Mouse (Mus musculus): Measurements from ENCODE around the gene 1700080E11Rik. TPM values are rescaled to one million over a fixed set of nuclear protein-coding genes. Genes with fewer than 3 reads are reported as not detected.
"Not testable (repeated sequence)": the region's sequence is repeated elsewhere in the genome, so short reads cannot be mapped to it uniquely, and the experiment has no call there.

1700080E11Rik gene
- not detected for total RNA-seq (2021)
- long read RNA-seq, experiment 1 = 0 reads
- long read RNA-seq, experiment 2 = 0 reads

DNA sequence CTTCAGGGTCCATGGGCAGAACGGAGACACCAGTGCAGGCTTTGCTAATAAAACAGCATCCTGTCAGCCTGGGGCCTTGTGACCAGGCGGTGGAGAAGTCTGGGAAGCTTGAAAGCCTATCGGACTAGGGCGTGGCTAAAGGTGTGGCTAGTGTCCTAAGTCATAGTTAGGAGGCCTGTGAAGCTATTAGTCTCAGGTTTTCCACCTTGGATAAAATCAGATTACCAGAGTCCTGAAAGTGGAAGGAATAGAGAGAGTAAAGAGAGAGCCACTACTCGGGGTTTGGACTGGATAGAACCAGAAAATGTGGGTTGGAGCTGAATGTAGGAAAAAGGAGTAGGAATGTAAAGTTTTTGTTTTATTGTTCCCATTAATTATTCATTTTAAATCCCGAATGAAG, at the start of gene 1700080E11Rik:
Gene 1700080E11Rik, minus strand, starts transcription at position 101 of the 400 bp plus-strand sequence.
- TF ChIP-seq CTCF (IDR thresholded peaks at IDR 0.05) = no peak
- intact Hi-C loops (cut with DNase I) = no loop called here
- no peak for DNase-seq (ENCODE audit: extremely low spot score in 1 of 2, low spot score in 2 of 2)
- Histone ChIP-seq H3K4me3 (no peak within 1 kb of the TSS), H3K27ac (no peak within 1 kb of the TSS)

DNA sequence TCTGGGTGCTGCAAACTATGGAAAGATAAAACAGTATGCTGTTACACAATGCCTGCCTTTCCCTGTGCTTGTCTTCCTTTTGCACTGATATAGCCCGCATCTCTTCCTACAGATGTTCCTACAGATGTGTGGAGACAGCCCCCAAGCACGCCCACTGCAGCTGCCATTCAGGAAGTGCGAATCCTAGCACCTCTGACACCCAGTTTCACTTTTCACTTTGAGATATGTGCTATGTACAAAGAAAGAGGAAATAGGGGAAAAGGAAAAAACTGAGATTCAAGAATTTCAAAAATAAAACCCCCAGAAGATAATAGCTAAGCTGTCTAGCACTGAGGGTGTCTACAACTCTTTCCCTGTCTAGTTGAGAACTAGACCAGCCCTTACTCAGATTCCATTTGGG, 41.8 kb upstream of the 1700080E11Rik start:
- no peak for TF ChIP-seq CTCF (IDR thresholded peaks at IDR 0.05)
- DNase-seq (ENCODE audit: extremely low spot score in 1 of 2, low spot score in 2 of 2) = no peak
- Histone ChIP-seq H3K4me3 (no peak overlapping the region), H3K27ac (no peak overlapping the region)
- intact Hi-C loops (cut with DNase I) = no loop called here

DNA sequence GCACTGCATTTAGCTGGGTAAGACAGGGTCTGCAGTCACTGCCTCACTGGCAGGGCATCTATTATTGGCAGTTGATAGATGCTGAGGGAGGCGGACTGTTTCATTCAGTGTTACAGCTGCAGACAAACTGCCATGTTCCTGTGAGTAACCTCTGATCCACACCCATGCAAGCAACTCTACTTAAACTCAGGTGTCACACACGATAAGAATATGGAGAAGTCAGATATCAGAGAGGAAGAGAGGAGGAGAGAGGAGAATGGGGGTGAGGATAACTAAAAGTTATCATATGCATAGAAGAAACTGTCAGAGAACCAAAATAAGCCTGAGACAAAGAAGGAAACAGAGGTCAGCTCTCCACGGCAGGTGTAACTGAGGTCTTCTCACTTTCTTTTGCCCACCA, 37.5 kb upstream of the 1700080E11Rik start:
- H3K27ac ChIP-seq = no peak overlapping the region
- DNase-seq (ENCODE audit: extremely low spot score in 1 of 2, low spot score in 2 of 2) = no peak
- no peak overlapping the region for H3K4me3 ChIP-seq
- TF ChIP-seq CTCF (IDR thresholded peaks at IDR 0.05) = no peak
- intact Hi-C loops (cut with DNase I) = no loop called here

DNA sequence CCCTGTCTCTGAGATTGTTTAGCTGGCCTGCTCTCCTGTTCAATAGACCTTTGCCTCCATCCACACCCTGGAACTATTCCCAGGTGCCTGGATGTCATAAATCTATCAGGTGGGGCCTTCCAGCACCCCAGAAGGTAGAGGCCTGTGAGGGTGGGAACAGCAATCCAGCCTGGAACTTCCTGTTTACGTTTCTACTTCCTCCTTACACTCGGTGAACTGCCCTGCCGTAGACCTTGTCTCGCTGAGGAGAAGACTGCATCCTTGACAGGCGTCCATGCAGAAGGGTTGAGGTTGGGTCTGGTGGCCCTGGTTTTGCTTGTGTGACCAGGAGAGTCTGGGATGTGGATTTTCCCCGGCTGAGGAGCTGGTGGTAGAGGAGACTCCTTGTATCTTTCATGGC, 5.7 kb downstream of the 1700080E11Rik start:
- DNase-seq (ENCODE audit: extremely low spot score in 1 of 2, low spot score in 2 of 2) = no peak
- H3K4me3 ChIP-seq = no peak overlapping the region
- no peak for TF ChIP-seq CTCF (IDR thresholded peaks at IDR 0.05)
- intact Hi-C loops (cut with DNase I) = loop anchor here (5.0 kb wide), 1 partner anchor 113 kb away; no protein-coding TSS in a partner anchor
- H3K27ac ChIP-seq = no peak overlapping the region

DNA sequence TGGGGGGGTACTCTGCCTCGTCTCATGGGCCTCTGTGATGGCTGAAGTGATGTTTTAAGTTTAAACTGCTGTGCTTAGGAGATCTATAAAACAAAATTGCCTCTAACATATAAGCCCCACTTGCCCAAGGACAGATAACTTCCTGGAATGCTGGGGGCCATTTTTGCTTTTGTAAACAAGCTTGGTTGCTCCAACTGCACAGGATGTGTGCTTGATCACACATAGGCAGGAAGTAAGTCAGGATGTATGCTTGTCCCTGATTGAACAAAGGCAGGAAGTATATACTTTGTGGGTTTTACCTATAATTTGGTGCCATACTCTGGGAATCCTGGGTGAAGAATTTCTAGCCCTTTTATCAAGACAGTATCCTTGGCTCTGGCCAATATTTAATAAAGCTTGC, 8.5 kb downstream of the 1700080E11Rik start:
- H3K27ac ChIP-seq = no peak overlapping the region
- no peak for TF ChIP-seq CTCF (IDR thresholded peaks at IDR 0.05)
- no peak overlapping the region for H3K4me3 ChIP-seq
- intact Hi-C loops (cut with DNase I) = loop anchor here (5.0 kb wide), 1 partner anchor 116 kb away; no protein-coding TSS in a partner anchor
- no peak for DNase-seq (ENCODE audit: extremely low spot score in 1 of 2, low spot score in 2 of 2)

DNA sequence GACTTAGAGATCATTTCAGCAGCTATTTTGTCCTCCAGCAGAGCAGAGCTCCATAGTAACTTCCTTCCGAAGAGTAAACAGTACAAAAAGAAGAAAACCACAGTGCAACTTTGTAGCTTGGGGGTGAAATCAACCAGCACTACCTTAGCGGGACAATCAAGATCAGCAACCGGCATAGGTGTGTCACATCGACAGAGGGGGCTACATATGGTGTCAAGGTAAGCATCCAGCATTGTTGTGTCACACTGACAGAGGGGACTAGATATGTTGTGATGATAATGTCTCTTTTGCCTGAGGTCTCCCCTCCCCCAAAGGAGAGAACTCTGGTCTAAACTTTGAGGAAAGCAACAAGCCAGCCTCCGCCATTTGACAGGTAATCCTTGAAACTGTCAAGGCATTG, 10.4 kb downstream of the 1700080E11Rik start:
- Histone ChIP-seq H3K27ac (no peak overlapping the region), H3K4me3 (no peak overlapping the region)
- intact Hi-C loops (cut with DNase I) = no loop called here
- TF ChIP-seq CTCF (IDR thresholded peaks at IDR 0.05) = no peak
- DNase-seq (ENCODE audit: extremely low spot score in 1 of 2, low spot score in 2 of 2) = no peak

DNA sequence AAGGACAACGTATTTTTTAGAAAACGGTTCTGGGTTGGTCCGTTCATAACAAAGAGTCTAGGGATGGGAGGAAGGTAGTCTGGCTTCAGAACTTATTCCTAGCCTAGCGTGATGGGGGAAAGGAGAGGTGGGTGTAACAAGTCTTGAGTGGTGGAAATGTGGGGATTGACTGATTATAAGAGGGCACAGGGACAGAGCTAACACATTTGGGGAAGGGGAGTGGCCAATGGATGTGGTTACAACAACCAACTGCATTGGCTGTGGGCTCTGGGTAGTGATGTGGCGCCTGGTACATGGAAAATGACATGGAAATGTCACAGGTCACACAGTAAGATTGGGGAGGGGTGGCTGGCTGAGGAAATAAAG, 12.9 kb downstream of the 1700080E11Rik start:
- H3K27ac ChIP-seq = peak overlapping the region; percentile 90
- H3K4me3 ChIP-seq = peak overlapping the region; percentile 78
- intact Hi-C loops (cut with DNase I) = no loop called here
- TF ChIP-seq CTCF (IDR thresholded peaks at IDR 0.05) = no peak
- DNase-seq (ENCODE audit: extremely low spot score in 1 of 2, low spot score in 2 of 2) = no peak

DNA sequence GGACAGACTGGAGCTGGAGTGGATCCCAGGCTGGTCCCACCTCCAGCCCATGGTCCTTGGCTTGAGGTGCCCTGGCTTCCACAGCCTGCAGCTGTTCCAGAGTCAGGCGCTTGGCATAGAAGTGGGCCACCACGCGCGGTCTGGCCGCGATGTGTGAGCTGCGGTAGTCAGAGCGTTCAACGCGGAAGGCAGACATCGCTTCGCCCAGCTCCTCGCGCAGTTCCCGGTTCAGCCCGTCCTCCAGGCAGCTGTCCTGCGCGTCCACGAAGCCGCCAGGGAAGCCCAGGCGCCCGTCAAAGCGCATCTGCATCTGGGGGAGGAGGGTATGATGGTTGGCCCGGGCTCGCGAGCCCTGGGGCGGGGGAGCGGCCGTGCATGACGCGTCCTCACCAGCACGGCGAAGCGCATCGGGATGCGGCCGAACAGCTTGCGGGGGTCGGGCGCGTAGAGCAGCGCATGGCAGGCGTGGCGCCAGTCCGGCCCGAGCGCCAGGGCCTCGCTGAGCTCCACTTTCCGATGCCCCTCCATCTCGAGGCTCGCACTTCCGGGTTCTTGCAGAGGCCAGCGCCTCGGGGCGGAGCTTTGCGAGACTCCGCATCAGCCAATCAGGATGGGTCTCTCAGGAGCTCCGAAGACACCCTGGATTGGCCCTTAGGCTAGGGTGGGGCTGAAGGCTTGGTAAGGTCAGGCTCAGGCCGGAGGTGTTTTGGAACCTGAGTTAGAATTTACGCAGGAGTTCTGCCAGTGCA, 13.5 kb downstream of the 1700080E11Rik start, which contains the start of gene Nudt16:
Gene Nudt16, minus strand, starts transcription at position 572 of the 749 bp plus-strand sequence.
- peak within 1 kb of the TSS; percentile 90 for H3K27ac ChIP-seq
- H3K4me3 ChIP-seq = peak within 1 kb of the TSS; percentile 78
- TF ChIP-seq CTCF (IDR thresholded peaks at IDR 0.05) = no peak
- intact Hi-C loops (cut with DNase I) = loop anchor here (2.0 kb wide), 1 partner anchor 79 kb away; the partner anchor contains the start of gene Mrpl3
- peak; percentile 83 to 87 for DNase-seq (ENCODE audit: extremely low spot score in 1 of 2, low spot score in 2 of 2)

DNA sequence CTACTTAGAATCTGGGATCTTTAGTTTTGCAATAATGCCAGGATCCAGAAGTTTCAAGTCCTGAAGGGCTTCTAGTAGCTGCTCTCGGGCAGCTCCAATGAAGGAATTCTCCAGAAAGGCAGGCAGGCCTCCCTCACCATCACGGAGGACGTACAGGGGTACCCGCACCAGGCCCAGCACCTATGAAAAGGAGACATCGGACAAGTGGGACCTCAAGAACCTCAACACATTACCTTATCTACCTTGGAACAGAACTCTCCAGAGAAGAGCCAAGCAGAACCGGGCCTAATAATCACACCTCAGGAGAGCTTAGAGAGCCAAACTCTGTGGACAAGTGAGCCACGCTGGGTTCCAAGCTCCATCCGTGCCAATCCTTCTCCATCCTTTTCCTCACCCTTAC, 14.6 kb downstream of the 1700080E11Rik start:
- no peak for TF ChIP-seq CTCF (IDR thresholded peaks at IDR 0.05)
- Histone ChIP-seq H3K27ac (no peak overlapping the region), H3K4me3 (no peak overlapping the region)
- DNase-seq (ENCODE audit: extremely low spot score in 1 of 2, low spot score in 2 of 2) = no peak
- intact Hi-C loops (cut with DNase I) = loop anchor here (2.0 kb wide), 1 partner anchor 78 kb away; the partner anchor contains the start of gene Mrpl3

DNA sequence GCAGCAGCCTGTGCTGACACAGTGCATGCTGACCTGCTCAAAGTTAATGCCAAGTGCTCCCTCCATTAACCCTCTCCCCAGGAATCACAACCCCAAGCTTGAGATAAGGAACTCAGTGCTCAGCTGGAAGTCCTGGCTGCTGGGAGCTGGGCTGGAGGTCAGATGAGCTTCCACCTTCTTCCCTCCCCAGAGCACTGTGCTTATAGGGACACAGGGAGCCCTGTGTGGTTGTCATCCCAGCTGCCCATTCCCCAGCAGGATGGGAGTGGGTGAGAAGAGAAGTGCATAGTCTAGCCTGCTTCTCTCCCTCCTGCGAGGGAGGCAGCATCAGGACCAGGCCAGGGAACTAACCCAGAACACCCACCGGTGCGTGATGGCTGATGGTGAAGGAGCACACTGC, 19.7 kb downstream of the 1700080E11Rik start:
- H3K27ac ChIP-seq; H3K4me3 ChIP-seq; intact Hi-C loops (cut with DNase I): not testable (repeated sequence)
- peak in 1 of 2 experiments; percentile 4 for DNase-seq (ENCODE audit: extremely low spot score in 1 of 2, low spot score in 2 of 2)

DNA sequence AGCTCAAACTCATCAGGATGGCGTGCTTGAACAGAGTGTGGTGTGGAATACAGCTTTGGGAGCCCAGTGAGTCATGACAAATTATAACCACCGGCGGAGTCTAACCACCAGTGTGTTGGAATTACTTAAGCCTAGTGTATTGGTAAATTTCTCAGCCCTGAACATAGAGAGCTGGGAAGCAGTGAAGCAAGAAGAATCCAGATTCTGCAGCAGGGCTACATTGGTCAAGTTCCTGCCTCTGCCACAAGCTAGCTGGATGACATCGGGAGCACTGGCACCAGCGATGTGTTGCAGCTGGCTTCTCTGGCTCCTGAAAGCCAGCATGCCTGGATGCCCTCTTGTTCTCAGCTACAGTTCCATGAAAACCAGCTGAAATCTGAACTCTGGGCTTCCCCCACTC, 41.0 kb downstream of the 1700080E11Rik start:
- DNase-seq (ENCODE audit: extremely low spot score in 1 of 2, low spot score in 2 of 2) = no peak
- TF ChIP-seq CTCF (IDR thresholded peaks at IDR 0.05) = no peak
- intact Hi-C loops (cut with DNase I) = no loop called here
- Histone ChIP-seq H3K4me3 (no peak overlapping the region), H3K27ac (no peak overlapping the region)

DNA sequence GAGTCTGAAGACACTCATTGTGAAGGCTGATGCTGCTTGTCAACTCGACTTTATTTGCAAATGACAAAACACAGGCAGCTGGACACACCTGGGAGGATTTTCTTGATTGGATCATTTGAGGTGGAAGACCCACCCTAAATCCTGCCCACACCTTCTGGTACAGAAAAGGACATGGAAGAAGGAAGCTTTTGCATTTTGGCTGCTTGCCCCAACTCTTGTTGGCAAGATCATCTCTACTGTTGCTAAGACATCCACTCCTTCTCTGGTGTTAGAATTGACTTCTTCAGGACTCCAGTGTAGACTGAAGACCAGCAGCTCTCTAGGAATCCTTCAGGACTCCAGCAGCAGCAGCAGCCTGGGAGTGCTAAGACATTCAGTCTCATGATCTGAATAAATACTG, 43.0 kb downstream of the 1700080E11Rik start:
- intact Hi-C loops (cut with DNase I) = no loop called here
- no peak for TF ChIP-seq CTCF (IDR thresholded peaks at IDR 0.05)

More for the DNA sequence above, 43.0 kb downstream of the 1700080E11Rik start:
- no peak for DNase-seq (ENCODE audit: extremely low spot score in 1 of 2, low spot score in 2 of 2)
- no peak overlapping the region for H3K4me3 ChIP-seq
- no peak overlapping the region for H3K27ac ChIP-seq

Measured in left cerebral cortex, adult 2 months (tissue).